Mouse (Mus musculus) MEL (cell line): ENCODE data around the gene Cenpa.

Experiments
- POLR2A ChIP-seq, 2 experiments: IDR thresholded peaks; 2 replicates each; pipeline ENCODE4 v1.6.1; 2011 to 2012; ENCODE audit warnings: low read length in 2 of 2, mild to moderate bottlenecking in 2 of 2, control low read depth in 1 of 2, improper control_type of control experiment in 1 of 2, low read depth in 1 of 2, moderate library complexity in 1 of 2; ENCODE audit not compliant: control insufficient read depth in 1 of 2, insufficient read depth in 1 of 2, poor library complexity in 1 of 2
- POLR2AphosphoS5 ChIP-seq: IDR thresholded peaks from 2 replicates; pipeline ENCODE4 v1.6.1; 2012; ENCODE audit warnings: low read depth, borderline replicate concordance, mild to moderate bottlenecking, inconsistent platforms, low read length, moderate library complexity, mixed read lengths
- TCF12 ChIP-seq: IDR thresholded peaks from 2 replicates; pipeline ENCODE4 v1.6.1; 2014; ENCODE audit warnings: low read depth, mild to moderate bottlenecking, inconsistent platforms, low read length, improper control_type of control experiment, moderate library complexity
- ZC3H11A ChIP-seq: IDR thresholded peaks from 2 replicates; pipeline ENCODE4 v1.6.1; 2012; ENCODE audit warnings: low read depth, mild to moderate bottlenecking, inconsistent platforms, low read length, improper control_type of control experiment

DNA sequence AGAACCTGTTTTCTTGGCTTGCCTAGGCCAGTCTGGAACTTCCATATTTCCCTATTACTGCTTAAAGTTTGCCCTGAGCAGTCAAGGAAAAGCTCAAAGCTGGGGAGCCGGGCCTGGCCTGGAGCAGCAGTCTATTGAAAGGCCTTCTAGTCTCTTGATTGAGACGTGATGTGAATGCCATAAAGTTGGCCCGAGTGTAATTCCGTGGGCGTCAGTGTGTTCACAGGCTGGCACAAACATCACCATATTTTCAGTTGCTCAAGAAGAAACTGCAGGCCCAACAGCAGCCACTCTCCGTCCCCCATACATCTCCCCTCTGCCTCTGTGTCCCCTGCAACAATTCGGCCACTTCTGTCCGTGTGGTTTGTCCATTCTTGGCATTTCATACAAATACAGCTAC is 55.4 kb downstream of the Cenpa start:
- no peak for TF ChIP-seq ZC3H11A
- no peak for TF ChIP-seq TCF12
- TF ChIP-seq POLR2AphosphoS5, result no peak
- TF ChIP-seq POLR2A (IDR thresholded peaks at IDR 0.05; ENCODE audit: control insufficient read depth in 1 of 2, insufficient read depth in 1 of 2, low read depth in 1 of 2, low read length in 2 of 2, poor library complexity in 1 of 2), result no peak
